Mouse (Mus musculus) left cerebral cortex, postnatal 10 days (tissue): Measurements from ENCODE around the gene Mast4. TPM values are rescaled to one million over a fixed set of nuclear protein-coding genes. Genes with fewer than 3 reads are reported as not detected.

Source experiments
- DNase-seq, 2 experiments: peaks; one replicate each; pipeline ENCODE4 v3.0.0; 2021 to 2022; ENCODE audit warnings: low spot score in 2 of 2, mixed read lengths in 1 of 2; ENCODE audit errors: extremely low spot score in 1 of 2
- intact Hi-C: fragments of 180-260 bp; cut with DNase I; formaldehyde crosslinking; loops from one replicate; pipeline ENCODE4 v1.15.1; 2025
- total RNA-seq, 2 experiments: library from RNA; stranded (reverse); gene quantifications; 2 replicates each; pipeline ENCODE4 v1.2.3; 2021

The Mast4 gene
- total RNA-seq, 2 experiments from 2014 or later, result 32.6 to 35.0 TPM

DNA sequence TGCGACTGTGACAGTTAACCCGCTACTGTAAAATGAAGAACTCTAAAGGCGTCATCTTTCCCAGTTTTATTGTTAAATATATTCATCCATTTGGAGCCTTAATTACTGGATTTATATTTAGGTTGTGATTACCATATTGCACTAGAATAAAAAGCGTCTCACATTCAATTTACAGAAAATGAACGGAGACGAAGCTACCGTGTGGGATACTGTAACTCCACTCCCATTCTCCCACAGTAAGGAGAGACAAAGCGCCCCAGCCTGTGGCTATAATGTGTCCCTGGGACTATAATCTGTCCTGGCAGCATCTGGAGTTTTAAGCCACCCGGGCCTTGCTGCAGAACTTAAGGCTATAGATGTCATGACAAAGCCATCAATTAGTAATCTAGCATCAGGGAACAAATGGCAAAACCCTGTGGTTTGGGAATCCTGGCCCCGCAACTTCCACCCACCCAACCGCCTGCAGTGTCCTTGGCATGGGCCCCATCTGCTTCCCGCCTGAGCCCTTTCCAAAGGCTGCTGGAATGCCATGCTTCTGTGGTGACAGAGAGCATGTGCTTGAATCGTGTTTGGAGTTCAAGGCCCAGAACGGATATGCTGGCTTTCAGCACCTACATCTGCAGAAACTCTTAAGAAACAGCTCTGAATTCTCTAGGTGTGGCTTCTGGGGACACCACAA is 459.7 kb downstream of the Mast4 start:
- DNase-seq, result peak in 1 of 2 experiments; percentile 63
- intact Hi-C loops, result no loop called here

DNA sequence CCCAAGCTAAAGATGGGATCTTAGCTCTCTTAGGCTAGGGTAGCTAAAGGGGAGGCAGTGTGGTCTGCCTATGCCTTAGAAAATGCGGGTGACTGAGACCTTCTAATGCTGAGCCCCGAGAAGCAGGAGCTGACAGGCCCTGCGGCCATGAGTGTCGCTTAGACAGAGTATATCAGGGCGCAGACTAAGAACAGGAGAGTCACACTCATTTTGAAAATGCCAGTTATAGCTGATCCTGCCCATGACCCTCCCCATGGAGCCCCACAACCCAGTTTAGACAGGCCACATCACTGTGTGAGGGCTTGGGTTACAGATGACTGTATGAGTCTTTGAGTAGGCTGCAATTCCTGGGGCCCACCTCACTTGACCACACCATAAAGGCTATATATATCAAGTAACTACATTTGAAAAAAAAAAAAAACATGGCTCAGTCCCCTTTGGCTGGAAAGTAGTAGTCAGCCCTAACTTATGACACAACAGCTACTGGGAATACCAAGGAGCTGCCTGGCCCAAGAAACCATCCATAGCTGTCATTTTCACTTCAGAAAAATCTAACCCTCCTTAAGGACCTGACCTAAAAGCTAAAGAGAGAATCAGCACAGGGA is 460.8 kb downstream of the Mast4 start:
- intact Hi-C loops, result no loop called here
- DNase-seq, result no peak

DNA sequence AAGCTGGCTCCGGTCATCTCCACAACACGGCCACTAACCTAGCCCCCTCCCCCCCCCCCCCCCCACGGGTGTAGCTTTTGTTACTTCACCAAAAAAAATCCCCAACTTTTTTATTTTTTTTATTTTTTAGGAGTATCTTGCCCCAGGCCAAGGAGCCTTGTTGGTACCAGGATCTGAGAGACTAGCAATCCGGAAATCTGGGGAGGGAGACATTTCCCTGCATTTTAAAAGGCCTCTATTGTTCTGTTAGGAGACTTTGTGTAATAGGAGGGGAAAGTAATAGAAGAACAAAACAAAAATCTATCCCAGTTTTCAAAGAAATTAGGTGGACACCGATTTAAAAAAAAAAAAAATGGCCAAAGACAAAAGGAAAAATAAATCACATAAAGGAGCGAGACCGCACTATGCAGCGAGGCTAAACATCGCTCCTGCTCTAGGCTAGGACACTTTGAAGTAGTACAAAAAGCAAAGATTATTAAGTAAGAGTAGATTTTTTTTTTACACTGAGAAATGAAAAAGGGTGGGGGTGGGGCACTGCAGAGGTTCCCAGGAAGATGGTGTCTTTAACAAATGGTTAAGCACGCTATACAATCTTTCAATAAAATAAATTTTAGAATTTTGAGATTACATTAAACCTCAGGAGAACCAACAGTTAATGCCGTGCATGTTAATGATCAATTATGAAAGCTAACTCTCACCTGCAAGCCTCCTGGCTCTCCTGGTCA is 462.8 kb downstream of the Mast4 start:
- no peak for DNase-seq
- intact Hi-C loops, result no loop called here

DNA sequence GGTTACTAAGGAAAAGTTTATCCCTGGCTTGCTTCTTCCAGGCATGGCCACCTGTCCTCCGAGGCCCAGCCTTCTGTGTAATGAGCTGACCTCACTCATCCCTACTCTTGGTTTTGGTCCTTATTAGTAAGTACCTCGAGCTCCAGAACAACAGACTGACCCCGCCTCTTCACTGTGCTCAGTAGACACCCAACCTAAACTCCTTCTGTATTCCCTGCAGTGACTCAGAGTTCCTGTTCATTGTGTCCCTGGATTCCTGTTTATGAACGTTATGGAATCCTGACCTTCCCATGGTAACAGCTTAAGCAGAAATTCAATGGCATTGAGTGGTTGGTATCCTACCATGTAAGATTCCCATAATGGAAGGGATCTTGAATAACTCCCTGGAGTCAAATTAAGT is 464.8 kb downstream of the Mast4 start:
- intact Hi-C loops, result no loop called here
- DNase-seq, result no peak

DNA sequence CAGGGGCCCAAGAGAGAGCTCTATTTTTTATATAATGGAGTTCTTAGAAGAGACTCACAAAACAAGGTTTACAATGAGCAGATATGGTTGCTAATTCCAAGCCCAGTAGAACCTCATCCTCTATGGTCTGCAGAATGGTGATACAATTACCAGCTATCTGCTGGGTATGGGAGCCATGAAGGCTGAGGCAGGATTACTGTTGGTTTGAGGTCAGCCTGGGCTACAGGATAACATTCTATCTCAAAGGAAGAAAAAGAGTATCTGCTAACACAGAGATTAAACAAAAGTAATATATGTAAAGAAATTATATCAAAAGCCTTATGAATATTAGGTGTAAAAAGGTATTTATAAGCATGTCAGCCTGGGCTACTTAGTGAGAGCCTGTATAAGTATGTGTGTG is 467.5 kb downstream of the Mast4 start:
- DNase-seq, result no peak
- intact Hi-C loops, result no loop called here

DNA sequence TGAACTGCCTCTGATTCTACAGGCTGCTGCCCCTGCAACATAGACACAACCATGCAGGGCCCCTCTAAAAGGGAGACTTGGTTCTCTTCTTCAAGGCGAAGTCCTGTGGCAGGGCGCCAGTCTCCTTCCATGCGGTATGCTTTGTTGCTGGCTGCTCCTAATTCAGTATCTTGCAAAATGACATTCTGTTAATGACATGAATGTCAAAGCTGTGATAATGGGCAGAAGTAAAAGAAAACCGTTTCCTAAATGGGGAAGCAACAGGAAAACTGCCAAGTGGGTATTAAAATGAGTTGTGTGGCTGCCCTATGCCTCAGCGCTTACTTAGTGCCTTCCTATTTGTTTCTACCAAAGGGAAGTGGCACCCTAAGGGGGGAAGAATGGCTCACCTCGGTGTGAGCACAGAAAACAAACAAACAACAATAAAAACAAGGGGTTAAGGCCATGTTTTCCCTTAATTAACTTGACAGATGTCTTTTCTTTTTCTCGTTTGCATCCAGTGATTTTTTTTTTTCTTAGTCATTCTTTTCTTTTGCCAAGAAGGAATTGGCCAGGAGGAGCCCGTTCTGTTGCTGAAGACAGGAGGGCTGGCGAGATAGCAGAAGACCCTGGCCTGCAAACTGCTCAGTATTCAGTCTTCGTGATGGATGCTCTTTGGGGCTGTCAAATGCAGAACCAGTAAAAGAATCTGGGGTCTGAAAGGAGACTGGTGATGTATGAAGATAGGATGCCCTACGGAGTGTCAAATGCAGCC is 468.1 kb downstream of the Mast4 start:
- intact Hi-C loops, result no loop called here

DNA sequence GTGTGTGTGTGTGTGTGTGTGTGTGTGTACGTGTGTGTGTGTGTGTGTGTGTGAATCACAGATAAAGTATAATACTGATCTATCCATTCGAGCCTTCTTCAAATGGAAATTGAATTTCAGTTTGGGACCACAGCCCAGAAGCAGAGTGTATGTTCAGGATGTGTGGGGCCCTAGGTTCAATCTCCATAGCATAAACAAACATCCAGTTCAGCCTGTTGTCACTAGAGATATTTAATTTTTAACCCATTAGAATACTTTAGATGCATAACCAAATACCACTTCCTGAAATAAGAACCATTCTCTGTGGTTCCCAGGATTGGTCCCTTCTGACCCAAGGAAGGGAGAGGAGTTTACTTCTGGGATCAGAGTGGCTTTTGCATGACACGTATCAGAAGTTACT is 468.8 kb downstream of the Mast4 start:
- no peak for DNase-seq
- intact Hi-C loops, result no loop called here

More for the DNA sequence above, 468.1 kb downstream of the Mast4 start:
- peak in 1 of 2 experiments; percentile 44 for DNase-seq

DNA sequence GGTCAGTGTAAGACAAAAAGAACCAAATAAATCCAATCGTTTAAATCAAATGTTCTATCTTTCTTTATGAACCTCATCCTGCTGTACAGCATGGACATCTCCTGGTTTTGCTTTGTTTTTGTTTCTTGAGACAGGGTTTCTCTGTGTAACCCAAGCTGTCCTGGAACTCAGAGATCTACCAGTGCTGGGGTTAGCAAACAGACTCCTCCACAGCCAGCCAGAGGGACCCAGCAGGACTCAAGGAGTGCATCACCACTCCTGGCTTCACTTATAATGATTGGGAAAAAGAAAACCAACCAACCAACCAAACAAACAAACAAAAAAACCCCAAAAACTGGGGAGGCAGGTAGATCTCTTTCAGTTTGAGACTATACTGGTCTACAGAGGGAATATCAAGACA is 469.5 kb downstream of the Mast4 start:
- intact Hi-C loops, result no loop called here
- no peak for DNase-seq

DNA sequence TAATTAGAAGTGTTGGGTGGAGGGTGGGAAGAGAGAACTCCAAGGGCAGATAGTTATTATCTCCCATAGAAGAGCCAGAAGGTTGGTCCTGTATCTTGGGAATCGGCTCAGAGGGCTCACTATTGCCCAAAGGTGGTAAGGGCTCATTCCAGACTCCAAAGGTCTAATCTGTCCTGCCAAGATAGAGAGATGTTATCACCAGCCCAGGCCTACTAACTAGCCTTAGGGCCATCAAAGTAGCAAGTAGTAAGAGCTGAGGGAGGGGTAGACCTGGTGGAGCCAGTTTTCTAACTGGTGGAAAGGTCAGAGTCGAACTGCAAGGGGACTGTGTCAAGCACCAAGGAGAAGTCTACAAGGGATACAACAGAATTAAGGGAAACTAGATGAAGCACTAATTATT is 470.2 kb downstream of the Mast4 start:
- no peak for DNase-seq

DNA sequence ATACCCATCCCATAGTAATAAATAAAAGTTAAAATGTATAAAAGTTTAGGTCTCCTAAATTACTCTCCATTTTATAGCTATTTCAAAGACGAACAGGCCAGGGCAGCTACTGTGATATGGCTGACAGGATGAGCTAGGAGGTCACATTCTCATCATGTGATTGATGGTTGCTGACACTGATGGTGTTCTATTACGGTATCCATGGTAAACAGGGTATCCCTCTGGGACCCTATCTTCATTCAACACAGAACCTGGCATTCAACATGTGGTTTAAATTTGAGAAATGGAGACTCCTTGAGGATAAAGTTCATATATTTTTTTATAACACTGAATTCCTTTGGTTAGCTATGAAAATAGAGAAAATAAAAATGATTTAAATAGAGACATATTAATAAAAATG is 471.3 kb downstream of the Mast4 start:
- intact Hi-C loops, result no loop called here
- no peak for DNase-seq

More for the DNA sequence above, 470.2 kb downstream of the Mast4 start:
- intact Hi-C loops, result no loop called here

DNA sequence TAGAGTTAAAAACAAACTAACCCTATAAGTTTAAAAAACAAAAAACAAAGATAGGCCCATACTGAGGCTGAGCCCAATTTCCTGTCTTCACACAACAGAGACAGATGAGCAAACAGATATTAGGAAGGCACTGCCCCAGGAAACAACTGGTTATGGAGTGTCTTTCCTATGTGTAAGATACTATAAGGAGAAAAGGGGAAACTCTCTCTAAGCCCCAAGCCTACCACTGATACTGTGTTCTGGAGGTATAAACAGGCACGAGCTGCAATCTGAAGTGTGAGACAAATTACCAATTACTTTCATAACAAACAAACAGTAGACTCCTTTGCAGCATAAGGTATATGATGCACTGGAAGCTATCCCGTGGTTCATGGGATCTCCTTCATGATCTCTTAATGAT is 471.9 kb downstream of the Mast4 start:
- no peak for DNase-seq
- intact Hi-C loops, result no loop called here

DNA sequence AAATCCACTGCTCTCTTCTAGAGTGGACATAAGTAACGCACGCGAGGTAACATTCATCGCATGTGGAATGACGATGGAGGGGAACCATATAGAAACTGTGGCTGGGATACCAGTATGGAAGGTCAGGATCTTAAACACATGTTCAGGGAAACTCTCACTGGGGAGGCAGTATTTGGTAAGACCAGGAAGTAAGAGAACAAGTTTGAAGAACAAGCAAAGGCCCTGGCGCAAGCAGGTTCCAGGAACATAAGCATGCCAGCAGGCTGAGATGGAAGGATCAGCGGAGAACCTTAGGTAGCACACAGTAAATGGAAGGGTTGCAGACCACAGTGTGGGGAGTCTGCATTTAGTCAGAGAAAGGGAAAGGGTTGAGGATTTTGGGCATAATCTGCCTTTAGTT is 473.6 kb downstream of the Mast4 start:
- intact Hi-C loops, result no loop called here

DNA sequence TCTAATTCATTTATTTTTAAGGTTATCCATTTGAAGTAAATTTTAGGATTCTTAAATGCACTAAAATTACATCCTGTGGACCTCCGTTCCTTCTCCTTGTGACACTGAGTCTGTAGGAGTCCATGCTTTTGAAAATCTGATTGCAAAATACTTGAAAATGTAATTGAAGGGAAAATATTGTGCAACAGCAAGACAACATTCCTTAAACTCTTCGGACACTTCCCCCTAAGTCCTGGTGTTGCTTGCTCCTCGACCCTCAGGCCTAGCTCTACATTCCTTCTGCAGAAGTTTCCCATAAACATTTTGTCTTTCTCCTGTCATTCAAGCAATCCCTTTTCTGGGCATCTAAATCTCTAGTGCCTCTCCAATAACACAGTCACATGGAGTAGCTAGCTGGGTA is 474.2 kb downstream of the Mast4 start:
- intact Hi-C loops, result no loop called here
- no peak for DNase-seq

More for the DNA sequence above, 473.6 kb downstream of the Mast4 start:
- no peak for DNase-seq

DNA sequence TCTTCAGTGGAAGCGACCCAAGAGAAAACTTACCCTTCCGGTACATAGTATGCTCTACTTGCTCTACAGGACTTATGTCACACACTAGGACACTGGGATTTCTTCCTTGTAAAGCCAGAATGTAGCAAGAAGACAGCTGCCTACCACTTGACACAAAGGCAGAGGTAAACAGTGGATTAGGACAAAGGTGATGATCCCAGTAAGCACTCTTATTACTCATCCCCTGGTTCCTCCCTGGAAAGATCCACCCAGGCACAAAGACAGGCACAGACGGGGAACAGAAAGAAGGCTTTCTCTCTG is 476.8 kb downstream of the Mast4 start:
- intact Hi-C loops, result no loop called here
- DNase-seq, result no peak

DNA sequence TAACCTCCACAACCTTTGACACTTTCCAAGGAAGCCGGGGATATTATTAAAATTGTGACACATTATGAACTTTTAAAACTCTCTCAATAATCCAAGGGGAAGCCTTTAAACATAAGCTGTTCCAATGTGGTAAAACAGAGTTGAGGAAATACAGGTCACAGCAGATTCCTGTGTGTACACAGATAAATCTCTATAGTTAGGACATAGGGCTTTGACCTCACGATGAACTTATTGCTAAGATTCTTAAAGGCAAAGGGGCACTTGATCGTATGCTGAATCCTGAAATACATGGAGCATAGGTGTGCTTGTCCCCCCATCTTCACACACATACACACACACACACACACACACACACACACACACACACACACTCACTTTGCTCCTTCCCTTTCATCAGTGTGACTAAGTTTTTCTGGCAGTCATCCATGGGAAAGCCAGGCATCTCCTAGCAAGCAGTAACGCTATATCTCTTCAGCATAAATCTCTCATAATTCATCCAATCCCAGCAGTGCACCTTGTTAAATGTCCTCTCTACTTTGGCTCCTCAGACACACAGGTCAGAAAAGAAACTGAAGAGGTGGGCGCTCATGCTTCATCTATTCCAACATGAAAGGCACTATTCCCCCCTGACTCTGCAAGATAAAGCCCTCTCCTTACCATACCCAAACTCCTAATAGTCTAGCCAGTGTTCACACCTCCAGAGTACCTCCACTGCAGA is 477.3 kb downstream of the Mast4 start:
- DNase-seq, result no peak
- intact Hi-C loops, result no loop called here

DNA sequence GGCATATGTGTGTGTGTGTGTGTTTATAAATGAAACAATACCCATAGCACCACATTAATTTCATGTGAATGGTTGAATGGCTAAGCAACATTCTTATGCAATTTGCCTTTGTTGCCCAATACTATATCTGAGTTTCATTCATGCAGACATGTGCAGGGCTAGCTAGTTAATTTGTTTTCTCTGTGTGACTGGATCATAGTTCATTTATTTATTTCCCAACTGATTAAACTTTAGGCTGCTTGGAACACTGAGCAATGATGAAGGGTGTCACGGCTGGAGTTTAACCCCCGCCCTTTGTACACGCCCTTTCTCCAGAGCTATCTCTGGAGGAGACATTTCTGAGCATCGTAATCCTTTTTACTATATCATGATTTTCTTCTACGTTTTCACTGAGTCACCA is 481.4 kb downstream of the Mast4 start:
- no peak for DNase-seq
- intact Hi-C loops, result no loop called here

DNA sequence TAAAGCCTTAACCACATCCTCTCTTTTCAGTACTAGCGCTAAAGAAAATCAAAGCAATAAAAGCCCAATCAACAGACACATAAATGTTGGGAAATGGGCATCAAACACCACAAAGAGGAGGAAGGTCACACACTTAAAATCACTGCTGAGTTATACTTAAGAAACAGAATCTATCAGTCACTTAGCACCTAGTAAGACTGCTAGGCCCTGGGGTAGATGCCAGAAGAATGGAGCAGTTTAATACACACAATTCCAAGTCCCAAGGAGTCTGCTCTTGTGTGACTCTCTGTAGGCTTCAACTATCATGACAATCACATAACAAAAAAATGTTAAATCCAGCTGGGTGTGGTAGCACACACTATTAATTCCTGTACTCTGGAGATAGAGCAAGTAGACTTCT is 483.0 kb downstream of the Mast4 start:
- no peak for DNase-seq
- intact Hi-C loops, result no loop called here

DNA sequence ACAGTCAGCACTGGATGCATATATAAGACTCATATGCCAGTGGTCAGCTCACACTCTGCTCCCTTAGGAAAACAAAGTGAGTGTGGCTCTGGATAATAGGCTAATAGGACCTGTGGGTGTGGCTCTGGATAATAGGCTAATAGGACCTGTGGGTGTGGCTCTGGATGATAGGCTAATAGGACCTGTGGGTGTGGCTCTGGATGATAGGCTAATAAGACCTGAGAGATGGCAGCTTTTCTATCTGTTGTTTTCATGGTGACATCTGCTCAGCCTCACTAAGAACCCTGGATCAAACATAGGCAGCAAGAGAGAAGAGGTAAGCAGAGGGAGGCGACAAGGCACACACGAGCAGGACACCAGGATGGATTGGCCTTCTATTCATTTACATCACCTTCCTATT is 483.7 kb downstream of the Mast4 start:
- DNase-seq, result no peak
- intact Hi-C loops, result no loop called here

DNA sequence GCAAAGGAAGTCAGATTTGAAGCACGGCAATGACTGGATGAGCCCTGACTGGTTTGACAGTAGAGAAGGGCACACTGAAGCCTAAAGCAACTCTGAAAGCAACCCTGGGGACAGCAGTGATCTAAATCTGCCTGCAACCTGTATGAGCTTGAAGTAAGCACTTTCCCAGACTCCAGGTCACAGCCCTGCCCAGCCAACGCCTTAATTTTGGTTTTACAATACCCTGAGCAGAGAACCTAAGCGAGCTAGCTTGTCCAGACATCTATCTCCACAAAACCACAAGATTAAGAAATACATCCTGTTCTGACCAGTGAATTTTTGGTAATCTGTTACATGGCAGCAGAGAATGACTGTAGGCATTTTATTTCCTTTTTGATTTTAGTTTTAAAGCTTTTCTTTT is 485.2 kb downstream of the Mast4 start:
- intact Hi-C loops, result no loop called here
- no peak for DNase-seq
